Mouse (Mus musculus) heart, postnatal 14 days (tissue): Measurements from ENCODE around the gene Yars2. TPM values are rescaled to one million over a fixed set of nuclear protein-coding genes. Genes with fewer than 3 reads are reported as not detected.

ENCODE experiments used
- total RNA-seq, 2 experiments: library from RNA; stranded (reverse); gene quantifications; 2 replicates each; pipeline ENCODE4 v1.2.3; 2021

Yars2 gene
- total RNA-seq, 2 experiments from 2014 or later = 27.1 to 27.8 TPM

Other genes starting within 250 kb of the Yars2 start
- gene Pkp2, start 89.6 kb upstream of the Yars2 start, total RNA-seq = 100 to 1,000 TPM; 111 TPM
- gene Dnm1l, start 56.0 kb downstream of the Yars2 start, total RNA-seq = 100 to 1,000 TPM in 1 of 2 experiments, 10 to 100 TPM in 1; 94.7 to 103 TPM